8 mouse cellular contexts compared by ENCODE assay signal in genomic region chr6:86400972-86401371, GRCm38 (mm10). TPM values are rescaled to one million over a fixed set of nuclear protein-coding genes. Genes with fewer than 3 reads are reported as not detected.
DNase-seq lines count a peak whose midpoint lies in the region; ATAC-seq and TF ChIP-seq lines count a peak whose summit lies in the region.

No protein-coding gene starts in this region.

- peaks cover 11% of the 10 kb centered on the region for H3K4me1 ChIP-seq in intestine, embryonic 16.5 days (ENCODE audit: control insufficient read depth, insufficient read depth, low read length)
- H3K4me1 ChIP-seq in liver, adult 2 months (ENCODE audit: control insufficient read depth, insufficient read depth, low read length): peaks cover 10% of the 10 kb centered on the region

- no peak for TF ChIP-seq POLR2A in liver, adult 2 months (IDR thresholded peaks at IDR 0.05; ENCODE audit: extremely low read depth, insufficient read depth, low read length)

- 0 out of 2 replicates have a peak, but pooled peaks cover 2% of the 10 kb centered on the region for H3K79me2 ChIP-seq in liver, adult 2 months (ENCODE audit: control insufficient read depth, insufficient read depth, low read length)

- DNase-seq in 3134 (ENCODE audit: extremely low read depth, insufficient read length, low spot score): peak; percentile 63
- DNase-seq in T-cell, adult 2 months (ENCODE audit: low spot score): peak; percentile 83
- DNase-seq in embryo, embryonic 9.5 days (ENCODE audit: extremely low spot score): peak; percentile 72
- DNase-seq in liver, adult 2 months (ENCODE audit: extremely low read depth, low read depth, low spot score): peak; percentile 82
- DNase-seq in splenic B cell, adult 2 months (ENCODE audit: low read depth, low spot score): peak; percentile 89

- 4% methylated on average over 9 of the region's 9 CpGs for WGBS in intestine, embryonic 16.5 days
- WGBS in liver, adult 2 months: 5% methylated on average over 9 of the region's 9 CpGs

- peak; percentile 44 for ATAC-seq in granulocyte monocyte progenitor cell, adult 5-6 weeks (replicated peaks; ENCODE audit: poor library complexity, severe bottlenecking)
- ATAC-seq in intestine, embryonic 16.5 days: peak; percentile 42
- peak; percentile 63 for ATAC-seq in monocyte, adult 5-6 weeks (replicated peaks; ENCODE audit: insufficient number of reproducible peaks, low FRiP score, low TSS enrichment, poor library complexity, severe bottlenecking)

- H3K9me3 ChIP-seq in intestine, embryonic 16.5 days (ENCODE audit: control insufficient read depth, low read length): no peaks in the 10 kb centered on the region

- peak overlapping the region; percentile 45; the same call in 1 of the 2 replicates for H3K4me2 ChIP-seq in intestine, embryonic 16.5 days (ENCODE audit: low read depth, low read length)

- H3K27me3 ChIP-seq in intestine, embryonic 16.5 days (replicated peaks; ENCODE audit: control insufficient read depth, insufficient read depth, low read length): no peaks in the 10 kb centered on the region
- no peaks in the 10 kb centered on the region for H3K27me3 ChIP-seq in liver, adult 2 months (ENCODE audit: control insufficient read depth, insufficient read depth, low read length)
- H3K27me3 ChIP-seq in splenic B cell, adult 2 months (ENCODE audit: control insufficient read depth, insufficient read depth, low read length, poor library complexity, severe bottlenecking): no peaks in the 10 kb centered on the region

- H3K27ac ChIP-seq in intestine, embryonic 16.5 days (ENCODE audit: low read length): 0 out of 2 replicates have a peak overlapping the region, but pooled peaks have one; percentile 34
- no peak overlapping the region for H3K27ac ChIP-seq in liver, adult 2 months (replicated peaks; ENCODE audit: insufficient read depth, low read depth, low read length)

- TF ChIP-seq CTCF in liver, adult 2 months (IDR thresholded peaks at IDR 0.05; ENCODE audit: low read depth, low read length): peak; percentile 74

- peak overlapping the region; percentile 33 for H3K4me3 ChIP-seq in intestine, embryonic 16.5 days (ENCODE audit: low read length)
- no peak overlapping the region for H3K4me3 ChIP-seq in liver, adult 2 months (ENCODE audit: insufficient read depth, low read depth, low read length)

- no peak overlapping the region for H3K9ac ChIP-seq in intestine, embryonic 16.5 days (ENCODE audit: low read depth, low read length)
- no peak overlapping the region for H3K9ac ChIP-seq in liver, adult 2 months (ENCODE audit: low read depth, low read length)

- no peaks in the 10 kb centered on the region for H3K36me3 ChIP-seq in intestine, embryonic 16.5 days (ENCODE audit: control insufficient read depth, insufficient read depth, low read length)
- no peaks in the 10 kb centered on the region for H3K36me3 ChIP-seq in liver, adult 2 months (ENCODE audit: control insufficient read depth, insufficient read depth, low read length)
- no peaks in the 10 kb centered on the region for H3K36me3 ChIP-seq in splenic B cell, adult 2 months (ENCODE audit: control insufficient read depth, insufficient read depth, low read length, poor library complexity, severe bottlenecking)

RNA-seq across cellular contexts. Expression of gene Tia1, which starts 3.0 kb away (rescaled TPM):
- 89.9 and 109 TPM in 2 replicates for total RNA-seq in granulocyte monocyte progenitor cell, adult 5-6 weeks (2014; fragmentation: Nextera tagmentation)
- 77.5 and 97.1 TPM in 2 replicates for total RNA-seq in granulocyte monocyte progenitor cell, adult 5-6 weeks (2017)
- polyA plus RNA-seq in intestine, embryonic 16.5 days (2015; fragmentation: Nextera tagmentation; extraction: Ambion mirVana): 97.9 and 110 TPM in 2 replicates
- 10.9 and 13.6 TPM in 2 replicates for total RNA-seq in liver, adult 2 months (2014; rRNA removed)
- 2.7 and 4.0 TPM in 2 replicates for polyA plus RNA-seq in liver, adult 2 months (2012; rRNA removed)
- total RNA-seq in monocyte, adult 5-6 weeks (2017): 51.4 to 98.7 TPM (median 74.8 TPM) in 3 replicates

RNA-seq across cellular contexts. Expression of gene Pcyox1, which starts 4.0 kb away (rescaled TPM):
- total RNA-seq in granulocyte monocyte progenitor cell, adult 5-6 weeks (2014; fragmentation: Nextera tagmentation): 31.1 and 35.7 TPM in 2 replicates
- 64.2 and 87.9 TPM in 2 replicates for total RNA-seq in granulocyte monocyte progenitor cell, adult 5-6 weeks (2017)
- 76.7 and 77.2 TPM in 2 replicates for polyA plus RNA-seq in intestine, embryonic 16.5 days (2015; fragmentation: Nextera tagmentation; extraction: Ambion mirVana)
- total RNA-seq in liver, adult 2 months (2014; rRNA removed): 96.5 and 102 TPM in 2 replicates
- 60.4 and 74.6 TPM in 2 replicates for polyA plus RNA-seq in liver, adult 2 months (2012; rRNA removed)
- total RNA-seq in monocyte, adult 5-6 weeks (2017): 31.6 to 40.4 TPM (median 36.6 TPM) in 3 replicates

RNA-seq across cellular contexts. Expression of gene Gm44790, which starts 25.5 kb away (rescaled TPM):
- total RNA-seq in granulocyte monocyte progenitor cell, adult 5-6 weeks (2014; fragmentation: Nextera tagmentation): not detected in 2 replicates
- total RNA-seq in granulocyte monocyte progenitor cell, adult 5-6 weeks (2017): not detected in 2 replicates
- not detected in 2 replicates for polyA plus RNA-seq in intestine, embryonic 16.5 days (2015; fragmentation: Nextera tagmentation; extraction: Ambion mirVana)
- 0.83 TPM in 1 of 2 replicates, not detected in the other for total RNA-seq in liver, adult 2 months (2014; rRNA removed)
- 1.5 and 4.0 TPM in 2 replicates for polyA plus RNA-seq in liver, adult 2 months (2012; rRNA removed)
- total RNA-seq in monocyte, adult 5-6 weeks (2017): 2.7 to 6.8 TPM in 2 of 3 replicates, not detected in the other

RNA-seq across cellular contexts. Expression of gene Snrpg, which starts 29.9 kb away (rescaled TPM):
- 687 and 692 TPM in 2 replicates for total RNA-seq in granulocyte monocyte progenitor cell, adult 5-6 weeks (2014; fragmentation: Nextera tagmentation)
- 44.9 and 50.5 TPM in 2 replicates for total RNA-seq in granulocyte monocyte progenitor cell, adult 5-6 weeks (2017)
- polyA plus RNA-seq in intestine, embryonic 16.5 days (2015; fragmentation: Nextera tagmentation; extraction: Ambion mirVana): 393 and 465 TPM in 2 replicates
- total RNA-seq in liver, adult 2 months (2014; rRNA removed): 12.6 and 18.5 TPM in 2 replicates
- polyA plus RNA-seq in liver, adult 2 months (2012; rRNA removed): 25.9 and 37.9 TPM in 2 replicates
- 46.0 to 69.5 TPM (median 61.3 TPM) in 3 replicates for total RNA-seq in monocyte, adult 5-6 weeks (2017)

RNA-seq across cellular contexts. Expression of gene Fam136a, which starts 35.5 kb away (rescaled TPM):
- total RNA-seq in granulocyte monocyte progenitor cell, adult 5-6 weeks (2014; fragmentation: Nextera tagmentation): 46.3 and 51.5 TPM in 2 replicates
- 82.6 and 95.9 TPM in 2 replicates for total RNA-seq in granulocyte monocyte progenitor cell, adult 5-6 weeks (2017)
- polyA plus RNA-seq in intestine, embryonic 16.5 days (2015; fragmentation: Nextera tagmentation; extraction: Ambion mirVana): 163 and 176 TPM in 2 replicates
- total RNA-seq in liver, adult 2 months (2014; rRNA removed): 77.9 and 83.2 TPM in 2 replicates
- 40.1 and 41.8 TPM in 2 replicates for polyA plus RNA-seq in liver, adult 2 months (2012; rRNA removed)
- total RNA-seq in monocyte, adult 5-6 weeks (2017): 10.1 to 17.5 TPM (median 14.1 TPM) in 3 replicates
